Mouse (Mus musculus) heart, postnatal 0 days (tissue): ENCODE results near the gene Kcnk15. TPM values are rescaled to one million over a fixed set of nuclear protein-coding genes. Genes with fewer than 3 reads are reported as not detected.
A peak's percentile ranks its signal among the peaks of the same experiment; 100 is the strongest.

ENCODE experiments used
- ATAC-seq: fragments of 200-750 bp; cut with Nextera tagmentation; 2 replicates; pipeline ENCODE4 v1.8.0; 2017; ENCODE audit warnings: low read depth, moderate number of reproducible peaks, moderate library complexity; ENCODE audit not compliant: insufficient read depth
- DNase-seq: peaks from one replicate; pipeline ENCODE4 v3.0.0-alpha.2; 2016; ENCODE audit warnings: low spot score
- H3K27ac ChIP-seq: fragments of 300-500 bp; sonication (generic); 2 replicates; pipeline ENCODE4 v1.5.1; 2014; ENCODE audit warnings: low read depth, mild to moderate bottlenecking
- H3K27me3 ChIP-seq: fragments of 300-500 bp; sonication (generic); 2 replicates; pipeline ENCODE4 v1.6.1; 2014; ENCODE audit warnings: low read length, mixed read lengths; ENCODE audit not compliant: control insufficient read depth, insufficient read depth
- H3K36me3 ChIP-seq: fragments of 300-500 bp; sonication (generic); replicated peaks from 2 replicates; pipeline ENCODE4 v1.6.1; 2014; ENCODE audit warnings: low read length, mixed read lengths; ENCODE audit not compliant: control insufficient read depth, insufficient read depth
- H3K4me1 ChIP-seq: fragments of 300-500 bp; sonication (generic); 2 replicates; pipeline ENCODE4 v1.6.1; 2014; ENCODE audit warnings: antibody characterized with exemption; ENCODE audit not compliant: control insufficient read depth, insufficient read depth
- H3K4me2 ChIP-seq: fragments of 300-500 bp; sonication (generic); 2 replicates; pipeline ENCODE4 v1.6.1; 2014; ENCODE audit warnings: low read depth, mild to moderate bottlenecking, low read length, moderate library complexity
- H3K4me3 ChIP-seq: fragments of 300-500 bp; sonication (generic); 2 replicates; pipeline ENCODE4 v1.5.1; 2014; ENCODE audit warnings: low read depth, low read length
- H3K9ac ChIP-seq: fragments of 300-500 bp; sonication (generic); replicated peaks from 2 replicates; pipeline ENCODE4 v1.6.1; 2014; ENCODE audit warnings: low read depth, low read length, mixed read lengths
- H3K9me3 ChIP-seq: fragments of 300-500 bp; sonication (generic); replicated peaks from 2 replicates; pipeline ENCODE4 v1.6.1; 2016; ENCODE audit warnings: low read length; ENCODE audit not compliant: control insufficient read depth
- CTCF ChIP-seq: IDR thresholded peaks from 2 replicates; pipeline ENCODE4 v1.5.1; 2016; ENCODE audit warnings: antibody characterized with exemption, control low read depth, low read depth
- EP300 ChIP-seq: IDR thresholded peaks from 2 replicates; pipeline ENCODE4 v1.6.1; 2016; ENCODE audit warnings: antibody characterized with exemption, low read depth
- whole genome bisulfite sequencing: fragments of 180-500 bp; shearing (Covaris S2); extraction: QIAGEN DNeasy Blood & Tissue Kit; methylation state at CpG from one replicate; pipeline ENCODE4 v1.1.7; 2014; 5-methylcytosine and 5-hydroxymethylcytosine counted together
- polyA plus RNA-seq: library from polyadenylated mRNA; unstranded; fragments of >200 nt; fragmentation: Nextera tagmentation; extraction: Ambion mirVana; gene quantifications from 2 replicates; pipeline ENCODE4 v1.2.1, GENCODE M21; 2015
- total RNA-seq: library from RNA; depleted of rRNA; stranded (reverse); fragments of >200 nt; gene quantifications from 2 replicates; pipeline ENCODE4 v1.2.3, GENCODE M21; 2014; ENCODE audit warnings: low replicate concordance

The Kcnk15 gene
- total and polyA plus RNA-seq, 2 experiments from 2014 or later = not detected

- no peak for TF ChIP-seq EP300
- TF ChIP-seq CTCF = no peak
- peak; percentile 19 for DNase-seq
- no peaks in the 10 kb centered on the region for H3K36me3 ChIP-seq
- no peaks in the 10 kb centered on the region for H3K9me3 ChIP-seq
- no peak overlapping the region for H3K9ac ChIP-seq
- no peak overlapping the region for H3K4me3 ChIP-seq
- no peak overlapping the region for H3K4me2 ChIP-seq
- H3K4me1 ChIP-seq = no peaks in the 10 kb centered on the region
- peaks cover 7% of the 10 kb centered on the region; the same call in 1 of the 2 replicates for H3K27me3 ChIP-seq
- H3K27ac ChIP-seq = no peak overlapping the region
- WGBS = 29% methylated on average over 6 of the region's 6 CpGs
- no peak; the same call in 1 of the 2 replicates for ATAC-seq
Measured at GRCm38 (mm10) chr2:163889411-163889810, 36.0 kb downstream of the Kcnk15 start.

GRCm38 (mm10) chr2:163890586-163890985, 37.1 kb downstream of the Kcnk15 start:
- Histone ChIP-seq H3K9ac (no peak overlapping the region), H3K27me3 (peaks cover 9% of the 10 kb centered on the region; the same call in 1 of the 2 replicates), H3K4me3 (no peak overlapping the region), H3K36me3 (no peaks in the 10 kb centered on the region), H3K4me1 (no peaks in the 10 kb centered on the region), H3K9me3 (no peaks in the 10 kb centered on the region), H3K27ac (no peak overlapping the region), H3K4me2 (no peak overlapping the region)
- no peak for DNase-seq
- no peak for ATAC-seq
- TF ChIP-seq CTCF (no peak), EP300 (no peak)
- WGBS = 72% methylated on average over 11 of the region's 11 CpGs

GRCm38 (mm10) chr2:163891271-163891670, 37.8 kb downstream of the Kcnk15 start:
- H3K27me3 ChIP-seq = peaks cover 9% of the 10 kb centered on the region; the same call in 1 of the 2 replicates
- no peak overlapping the region for H3K4me2 ChIP-seq
- no peak for TF ChIP-seq EP300
- no peak for TF ChIP-seq CTCF
- H3K9ac ChIP-seq = no peak overlapping the region
- DNase-seq (no peak), ATAC-seq (no peak)
- whole genome bisulfite sequencing = 85% methylated on average over 11 of the region's 11 CpGs
- no peak overlapping the region for H3K4me3 ChIP-seq
- H3K9me3 ChIP-seq = no peaks in the 10 kb centered on the region
- H3K4me1 ChIP-seq = no peaks in the 10 kb centered on the region
- no peaks in the 10 kb centered on the region for H3K36me3 ChIP-seq
- no peak overlapping the region for H3K27ac ChIP-seq

GRCm38 (mm10) chr2:163893446-163894370, 40.3 kb downstream of the Kcnk15 start:
- H3K9me3 ChIP-seq = no peaks in the 10 kb centered on the region
- H3K9ac ChIP-seq = no peak overlapping the region
- 50% methylated on average over 7 of the region's 7 CpGs for WGBS
- no peak overlapping the region for H3K27ac ChIP-seq
- ATAC-seq = no peak
- no peak for DNase-seq
- no peak overlapping the region for H3K4me3 ChIP-seq
- peaks cover 9% of the 10 kb centered on the region; the same call in 1 of the 2 replicates for H3K27me3 ChIP-seq
- no peaks in the 10 kb centered on the region for H3K4me1 ChIP-seq
- H3K4me2 ChIP-seq = no peak overlapping the region
- TF ChIP-seq EP300 (no peak), CTCF (no peak)
- no peaks in the 10 kb centered on the region for H3K36me3 ChIP-seq

GRCm38 (mm10) chr2:163895156-163895555, 41.7 kb downstream of the Kcnk15 start:
- Histone ChIP-seq H3K27me3 (peaks cover 14% of the 10 kb centered on the region; the same call in 1 of the 2 replicates), H3K4me3 (no peak overlapping the region), H3K4me2 (no peak overlapping the region), H3K9ac (no peak overlapping the region), H3K36me3 (no peaks in the 10 kb centered on the region), H3K4me1 (no peaks in the 10 kb centered on the region), H3K9me3 (no peaks in the 10 kb centered on the region), H3K27ac (no peak overlapping the region)
- TF ChIP-seq CTCF = no peak
- no peak for TF ChIP-seq EP300
- no peak for ATAC-seq
- WGBS = 46% methylated on average over 2 of the region's 2 CpGs
- no peak for DNase-seq
